Mouse (Mus musculus): ENCODE results near the gene Upb1.
A peak's percentile ranks its signal among the peaks of the same experiment; 100 is the strongest.
"Not testable (repeated sequence)": the region's sequence is repeated elsewhere in the genome, so short reads cannot be mapped to it uniquely, and the experiment has no call there.

Gene Upb1

DNA sequence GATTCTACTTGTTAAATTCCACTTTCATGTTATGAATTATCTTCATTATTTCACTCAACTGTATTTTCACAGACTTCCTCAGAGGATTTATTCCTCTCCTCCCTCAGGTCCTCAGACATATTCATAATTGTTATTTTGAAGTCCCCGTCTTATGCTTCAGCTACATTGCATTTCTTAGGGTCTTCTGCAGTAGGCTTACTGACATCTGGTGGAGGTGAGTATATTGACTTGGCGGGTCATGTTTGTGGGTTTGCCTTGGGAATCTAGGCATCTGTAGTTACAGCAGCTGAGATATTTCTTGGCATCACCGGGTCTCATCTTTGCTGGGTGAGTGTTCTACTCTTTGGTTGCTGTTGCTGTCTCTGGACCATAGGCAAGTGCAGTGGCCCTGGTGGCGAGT is at the start of gene Upb1:
Gene Upb1 (plus strand): TSS at position 158 of the 400 bp plus-strand sequence.
- DNase-seq (ENCODE audit: low spot score) = no peak

DNA sequence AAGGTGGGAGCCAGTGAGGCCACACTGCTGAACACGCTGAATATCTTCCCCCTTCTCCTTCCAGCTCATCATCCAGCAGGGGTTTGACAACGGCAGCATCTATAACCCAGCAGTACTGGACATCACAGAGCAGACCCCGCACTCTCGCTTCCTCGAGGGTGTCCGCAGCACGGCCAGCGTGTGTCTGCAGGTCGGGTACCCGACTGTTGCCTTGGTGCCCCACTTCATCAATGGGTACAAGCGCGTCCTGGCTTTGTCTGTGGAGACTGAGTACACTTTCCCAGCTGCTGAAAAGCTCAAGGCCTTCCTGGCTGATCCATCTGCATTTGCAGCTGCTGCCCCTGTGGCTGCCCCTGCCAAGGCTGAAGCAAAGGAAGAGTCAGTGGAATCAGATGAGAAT is 48.4 kb upstream of the Upb1 start:
- no peak for DNase-seq (ENCODE audit: low spot score)

DNA sequence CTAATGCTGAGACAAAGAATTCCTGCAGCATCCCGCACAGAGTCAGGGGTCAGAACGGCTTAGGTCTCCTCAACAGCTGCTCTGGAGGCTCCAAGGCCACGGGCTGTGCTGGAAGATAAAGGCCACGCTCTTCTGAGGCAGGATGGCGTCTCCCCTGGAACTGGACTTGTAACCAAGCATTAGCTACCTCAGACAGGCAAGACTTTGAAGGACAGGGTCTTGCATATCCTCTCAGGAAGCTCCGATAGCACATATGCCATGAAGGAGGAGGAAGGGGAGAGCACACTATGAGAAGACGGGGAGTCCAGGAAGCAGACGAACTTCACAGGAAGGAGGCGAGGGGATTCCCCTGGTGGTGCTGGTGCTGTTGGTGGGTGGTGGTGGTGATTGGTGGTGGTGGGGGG is 47.1 kb upstream of the Upb1 start:
- not testable (repeated sequence) for DNase-seq (ENCODE audit: low spot score)

DNA sequence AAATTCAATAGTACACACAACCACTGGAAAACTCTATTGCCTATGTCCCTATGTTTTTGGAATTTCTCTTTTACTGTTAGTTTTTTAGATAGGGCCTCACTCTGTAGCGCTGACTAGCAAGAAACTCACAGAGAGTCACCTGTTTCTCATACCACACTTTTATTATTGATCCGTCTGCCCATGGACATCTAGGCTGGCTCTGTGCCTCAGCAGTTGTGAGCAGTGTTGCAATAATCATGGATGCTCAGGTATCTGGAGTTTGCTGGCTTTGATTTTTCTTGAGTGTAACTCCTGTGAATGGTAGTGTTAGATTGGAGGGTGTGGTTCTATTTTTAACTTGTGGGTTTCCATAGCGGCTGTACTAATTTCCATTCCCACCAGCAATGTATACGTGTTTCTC is 45.6 kb upstream of the Upb1 start:
- DNase-seq (ENCODE audit: low spot score) = no peak

DNA sequence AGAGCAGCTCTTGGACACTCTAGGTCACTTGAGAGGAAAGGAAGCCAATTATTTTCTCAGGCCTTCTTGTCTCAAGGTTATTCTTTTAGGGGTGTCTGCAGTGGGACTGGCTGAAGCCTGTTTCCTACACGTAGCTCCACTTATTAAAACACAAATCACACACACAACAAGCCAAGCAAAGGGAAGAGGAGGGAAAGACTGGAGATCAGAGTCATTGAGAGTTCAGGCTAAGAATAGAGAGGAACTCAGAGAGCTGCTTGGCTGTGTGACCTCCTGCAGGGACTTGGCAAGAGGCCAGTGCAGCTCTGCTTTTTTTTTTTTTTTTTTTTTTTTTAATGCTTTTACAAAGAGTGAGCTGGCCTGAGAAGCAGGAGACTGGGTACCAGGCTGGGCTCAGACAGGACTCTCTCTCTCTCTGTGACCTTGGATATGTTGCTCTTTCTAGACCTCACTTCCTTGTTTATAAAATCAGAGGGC is 36.7 kb upstream of the Upb1 start:
- peak; percentile 26 for DNase-seq (ENCODE audit: low spot score)

DNA sequence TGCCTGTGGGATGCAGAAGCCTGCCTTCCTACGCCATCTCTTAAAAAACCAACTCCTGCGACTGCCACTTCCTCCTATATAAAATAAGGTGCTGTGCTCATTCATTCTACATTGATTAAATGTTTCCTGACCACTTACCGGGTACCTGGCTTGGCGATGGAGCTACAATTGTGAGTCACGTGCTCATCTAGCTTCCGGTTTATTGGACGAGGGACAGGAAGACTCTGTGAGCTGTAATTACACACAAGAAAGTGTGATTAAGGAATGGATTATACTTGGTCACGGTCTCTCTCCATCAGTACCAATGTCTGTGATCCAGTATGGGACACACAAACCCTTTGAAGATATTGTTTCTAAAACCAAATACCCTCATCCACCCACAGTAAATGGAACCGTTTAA is 36.1 kb upstream of the Upb1 start:
- DNase-seq (ENCODE audit: low spot score) = no peak

DNA sequence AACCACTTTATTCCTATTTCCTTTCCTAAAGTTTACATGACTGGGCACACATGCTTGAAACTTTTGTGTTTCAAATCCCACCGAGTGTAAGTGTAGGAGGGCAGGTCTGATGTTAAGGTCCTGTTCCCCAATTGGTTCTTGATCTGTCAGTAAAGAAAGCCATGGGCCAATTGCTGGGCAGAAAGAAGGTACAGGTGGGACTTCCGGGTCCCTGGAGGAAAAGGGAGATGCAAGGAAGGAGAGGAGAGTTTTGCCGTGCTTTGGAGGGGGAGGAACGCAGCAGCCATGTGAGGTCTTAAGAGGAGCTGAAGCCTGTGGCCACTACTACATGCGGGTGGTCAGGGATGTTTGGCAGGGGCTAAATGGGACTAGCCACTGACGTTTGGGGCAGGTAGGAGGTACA is 35.7 kb upstream of the Upb1 start:
- DNase-seq (ENCODE audit: low spot score) = peak; percentile 36

DNA sequence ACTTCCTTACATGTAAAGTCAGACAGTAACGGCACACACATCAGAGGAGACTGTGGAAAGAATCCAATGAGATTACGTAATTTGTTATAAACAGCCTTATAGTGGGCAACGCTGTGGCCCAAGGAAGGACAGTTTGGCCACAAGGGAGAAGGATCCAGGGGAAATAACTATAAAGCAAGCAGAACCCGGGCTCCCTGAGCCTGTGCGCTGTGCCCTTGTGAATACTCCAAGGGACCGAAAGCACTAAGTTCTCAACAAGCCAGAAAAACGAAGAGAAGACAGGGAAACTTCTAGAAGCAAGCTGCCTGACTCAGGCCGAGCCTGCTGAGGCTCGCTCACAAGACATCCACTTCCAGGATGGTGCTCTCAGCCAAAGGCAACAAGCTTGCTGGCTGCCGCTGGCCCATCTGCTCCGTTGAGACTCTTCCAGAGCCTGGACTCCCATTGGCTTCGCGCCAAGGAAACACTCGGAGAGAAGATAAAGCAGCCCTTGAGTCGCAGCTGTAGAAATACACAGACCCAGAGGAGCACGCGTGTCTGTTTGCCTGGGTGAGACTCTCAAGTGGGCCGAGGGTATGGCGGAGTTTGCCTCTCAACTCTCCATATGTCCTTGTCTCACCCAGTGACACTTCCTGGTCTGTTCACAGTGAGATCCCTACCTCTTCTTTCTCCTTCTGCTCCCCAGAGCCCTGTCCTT is 27.1 kb upstream of the Upb1 start:
- not testable (repeated sequence) for DNase-seq (ENCODE audit: low spot score)

DNA sequence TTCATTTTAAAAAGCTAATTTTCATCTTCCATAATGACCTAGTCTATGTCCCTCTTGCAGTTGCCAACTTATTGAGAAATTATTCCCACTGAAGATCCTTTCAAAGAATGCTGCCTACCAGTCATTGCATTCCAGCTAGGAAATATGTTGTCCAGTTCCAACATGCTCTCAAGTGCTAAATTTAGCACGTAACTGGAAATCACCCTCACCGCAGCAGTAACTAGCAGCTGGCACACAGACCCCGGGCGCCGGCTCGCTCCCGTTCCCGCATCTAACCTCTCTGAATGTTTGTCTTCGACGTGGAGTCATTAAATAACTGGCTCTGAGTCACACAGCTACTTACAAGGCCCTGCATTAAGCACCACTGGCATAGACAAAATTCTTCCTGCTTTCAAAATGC is 22.2 kb upstream of the Upb1 start:
- no peak for DNase-seq (ENCODE audit: low spot score)

DNA sequence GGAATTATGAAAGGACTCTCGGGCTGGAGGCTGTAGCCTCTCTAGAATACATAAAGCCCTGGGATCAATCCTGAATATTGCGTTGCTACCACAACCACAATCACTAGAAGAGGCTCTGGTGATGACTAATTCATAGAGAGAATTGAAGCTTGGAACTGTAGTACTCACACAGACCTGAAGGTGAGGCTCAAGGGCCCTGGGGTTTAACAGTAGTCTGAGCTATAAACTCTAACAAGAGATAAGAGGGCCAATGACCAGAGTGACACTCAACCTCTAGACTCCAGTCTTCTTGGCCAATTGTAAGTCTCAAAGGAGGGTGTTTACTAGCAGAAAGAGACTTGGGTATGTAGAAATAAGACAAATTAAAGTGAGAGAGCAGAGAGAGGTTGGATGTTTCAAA is 10.8 kb upstream of the Upb1 start:
- DNase-seq (ENCODE audit: low spot score) = no peak

DNA sequence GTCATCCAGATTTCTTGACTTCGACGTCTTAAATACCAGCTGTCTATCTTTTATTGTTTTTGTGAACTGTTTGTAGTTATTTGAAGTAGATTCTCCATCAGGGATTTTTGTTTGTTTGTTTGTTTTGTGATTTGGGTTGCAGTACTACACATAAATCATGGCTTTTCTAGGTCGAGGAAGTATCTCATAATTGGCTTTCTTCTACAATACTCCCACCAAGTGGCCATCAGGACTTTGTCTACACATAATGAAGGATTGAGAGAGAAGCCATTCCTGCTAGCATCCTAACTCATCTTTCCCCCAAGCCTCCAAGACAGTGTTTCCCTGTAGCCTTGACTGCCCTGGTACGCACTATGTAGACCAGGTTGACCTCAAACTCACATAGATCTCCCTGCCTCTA is 10.1 kb upstream of the Upb1 start:
- no peak for DNase-seq (ENCODE audit: low spot score)

DNA sequence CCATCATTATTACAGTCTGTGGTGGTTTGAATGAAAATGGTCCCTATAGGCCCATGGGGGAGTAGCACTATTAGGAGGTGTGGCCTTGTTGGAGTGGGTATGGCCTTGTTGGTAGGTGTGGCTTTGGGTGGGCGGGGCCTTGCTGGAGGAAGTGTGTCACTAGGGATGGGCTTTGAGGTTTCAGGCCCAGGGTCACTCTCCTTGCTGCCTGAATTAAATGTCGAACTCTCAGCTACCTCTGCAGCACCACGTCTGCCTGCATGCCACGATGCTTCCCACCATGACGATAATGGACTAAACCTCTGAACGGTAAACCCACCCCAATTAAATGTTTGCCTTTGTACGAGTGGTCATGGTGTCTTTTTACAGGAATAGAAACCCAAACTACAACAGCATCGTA is 6.1 kb upstream of the Upb1 start:
- no peak for DNase-seq (ENCODE audit: low spot score)

DNA sequence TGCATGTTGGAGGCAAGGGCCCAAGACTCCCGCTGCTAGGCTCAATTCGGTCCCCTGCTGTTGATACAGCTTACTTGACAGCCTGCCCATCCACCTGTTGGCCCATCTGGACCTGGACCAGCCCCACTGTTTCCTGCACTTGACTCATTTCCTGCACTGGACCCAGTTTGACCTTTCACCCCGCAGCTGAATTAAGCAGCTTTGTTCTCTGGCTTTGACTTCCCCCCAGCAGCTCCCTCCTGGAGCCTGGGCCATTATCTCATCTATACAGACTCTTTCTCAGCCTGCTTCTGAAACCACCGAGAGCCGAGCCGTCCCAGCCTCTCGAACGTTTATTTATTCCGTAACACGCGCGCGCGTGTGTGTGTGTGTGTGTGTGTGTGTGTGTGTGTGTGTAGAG is 3.9 kb upstream of the Upb1 start:
- DNase-seq (ENCODE audit: low spot score) = peak; percentile 34

DNA sequence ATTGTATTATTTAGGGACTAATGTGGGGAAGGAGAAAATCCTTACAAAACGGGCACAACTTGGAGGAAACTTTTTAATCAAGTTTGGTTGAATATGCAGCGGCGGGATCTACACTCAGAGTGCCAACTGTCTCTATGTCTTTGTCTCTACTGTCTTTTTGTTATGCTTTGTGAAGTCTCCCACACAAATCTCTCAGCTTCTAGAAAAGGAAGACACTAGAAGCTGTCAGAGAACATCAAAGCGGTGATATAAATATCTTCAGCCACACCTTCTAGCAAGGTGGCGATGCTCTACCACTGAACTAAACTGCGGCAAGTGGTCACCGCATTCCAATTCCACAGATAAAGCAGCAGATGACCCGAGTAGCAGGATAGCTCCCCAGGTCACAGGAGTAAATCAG is 5.0 kb downstream of the Upb1 start:
- no peak for DNase-seq (ENCODE audit: low spot score)

DNA sequence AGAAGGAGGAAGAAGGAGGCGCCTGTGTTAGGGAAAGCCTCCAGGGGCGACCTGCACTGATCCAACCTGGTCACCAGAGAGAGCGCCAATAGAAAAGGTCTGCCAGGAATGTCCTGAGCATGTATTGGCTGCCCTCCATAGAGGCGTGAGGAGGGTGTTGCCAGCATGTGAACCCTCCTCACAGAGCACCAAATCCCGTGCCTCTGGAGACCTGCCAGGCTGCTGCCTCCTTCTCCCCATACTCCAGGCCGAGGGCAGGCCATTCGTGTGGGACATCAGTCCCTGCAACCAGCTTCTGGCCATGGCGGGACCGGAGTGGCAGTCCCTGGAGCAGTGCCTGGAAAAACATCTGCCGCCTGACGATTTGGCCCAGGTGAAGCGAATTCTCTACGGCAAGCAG is 5.8 kb downstream of the Upb1 start:
- DNase-seq (ENCODE audit: low spot score) = no peak

DNA sequence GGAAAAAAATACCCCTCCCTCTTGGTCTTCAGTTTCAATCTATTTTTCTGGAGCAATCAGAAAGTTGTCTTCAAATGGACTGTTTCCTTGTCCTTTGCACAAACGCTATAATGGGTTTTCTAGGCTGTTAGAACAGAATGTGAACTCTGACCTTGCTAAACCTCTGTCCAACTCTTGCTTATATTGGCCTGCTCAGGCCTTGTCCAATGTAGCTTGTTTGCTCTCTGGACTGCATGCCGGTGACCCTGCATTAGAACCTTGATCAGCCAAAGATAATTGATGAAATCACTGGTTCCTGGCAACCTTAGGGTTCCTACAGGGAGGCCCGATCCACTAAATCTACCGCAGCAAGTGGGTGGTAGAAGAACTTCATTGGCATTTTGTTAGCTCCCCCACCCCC is 6.8 kb downstream of the Upb1 start:
- no peak for DNase-seq (ENCODE audit: low spot score)

DNA sequence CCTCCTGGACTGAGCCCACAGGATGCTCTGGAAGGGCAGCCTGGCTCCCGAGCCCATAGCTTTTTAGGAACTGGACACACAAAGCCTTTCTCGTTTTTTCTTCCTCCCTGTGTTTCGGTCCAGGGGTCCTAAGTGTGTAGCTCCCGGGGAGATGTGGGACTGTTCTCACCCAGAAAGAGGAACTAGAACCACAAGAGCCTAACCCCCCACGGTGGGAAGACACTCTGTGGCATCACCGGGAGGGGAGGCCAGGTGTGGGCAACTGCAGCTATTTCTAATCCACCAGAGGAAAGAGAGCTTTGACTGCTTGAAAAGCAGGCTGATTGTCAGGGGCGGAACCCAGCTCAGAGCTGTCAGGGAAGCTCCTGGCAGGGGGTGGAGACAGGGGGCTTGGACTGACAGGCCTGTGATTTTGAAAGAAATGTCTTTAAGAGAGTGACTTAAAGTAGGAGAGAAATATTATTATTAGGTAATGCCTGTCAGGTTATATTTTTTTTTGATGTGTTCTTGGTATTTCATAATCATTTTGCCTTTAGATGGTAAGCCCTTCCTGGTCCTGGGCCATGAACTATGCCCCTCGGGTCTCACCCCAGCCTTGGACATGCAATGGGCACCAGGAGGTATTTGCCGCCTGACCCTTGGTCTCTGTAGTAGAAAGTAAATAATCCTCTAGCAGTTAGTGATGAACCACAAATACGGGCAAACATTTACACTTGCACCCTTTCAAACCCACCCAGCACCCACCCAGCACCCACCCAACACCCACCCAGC is 10.6 kb downstream of the Upb1 start:
- DNase-seq (ENCODE audit: low spot score) = not testable (repeated sequence)

DNA sequence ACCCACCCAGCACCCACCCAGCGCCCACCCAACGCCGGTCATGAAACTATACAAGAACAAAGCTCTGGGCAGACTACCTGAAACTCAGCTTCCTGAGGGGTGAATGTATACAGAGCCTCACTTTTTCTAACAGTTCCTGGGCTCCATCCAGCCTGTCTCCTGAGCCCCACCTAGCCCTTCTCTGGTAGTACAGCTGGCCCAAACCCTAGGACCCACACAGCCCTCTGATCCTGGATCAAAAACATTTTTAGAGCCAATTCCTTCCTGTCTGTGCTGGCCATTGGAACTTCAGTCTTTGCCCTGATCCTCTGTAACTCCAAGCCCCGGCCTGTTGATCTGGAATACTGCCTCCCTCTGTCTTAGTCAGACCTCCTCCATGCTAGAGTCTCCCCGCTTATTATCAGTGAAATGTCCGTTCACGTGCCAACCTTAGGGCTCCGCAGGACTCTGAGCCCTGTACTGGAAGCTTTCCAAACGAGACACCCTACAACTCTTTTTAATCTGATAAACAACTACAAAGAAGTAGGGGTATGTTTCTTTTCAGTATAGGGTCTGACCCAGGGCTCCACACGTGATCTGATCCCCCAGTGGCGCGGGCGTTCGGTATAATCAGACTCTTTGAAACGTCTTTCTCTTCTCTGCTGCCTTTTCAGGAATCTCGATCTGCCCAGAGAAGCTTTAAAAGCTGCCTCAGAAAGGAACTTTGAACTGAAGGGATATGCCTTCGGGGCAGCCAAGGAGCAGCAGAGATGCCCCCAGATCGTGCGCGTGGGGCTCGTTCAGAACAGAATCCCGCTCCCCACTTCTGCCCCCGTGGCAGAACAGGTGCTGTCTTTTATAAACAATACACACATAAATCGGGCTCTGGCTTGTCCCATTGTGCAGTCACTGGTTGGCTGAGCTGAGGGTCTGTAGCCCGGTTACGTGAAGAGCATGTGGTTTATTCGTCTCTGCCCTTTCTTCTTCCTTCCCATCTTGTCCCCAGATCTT is 11.5 kb downstream of the Upb1 start:
- DNase-seq (ENCODE audit: low spot score) = no peak

DNA sequence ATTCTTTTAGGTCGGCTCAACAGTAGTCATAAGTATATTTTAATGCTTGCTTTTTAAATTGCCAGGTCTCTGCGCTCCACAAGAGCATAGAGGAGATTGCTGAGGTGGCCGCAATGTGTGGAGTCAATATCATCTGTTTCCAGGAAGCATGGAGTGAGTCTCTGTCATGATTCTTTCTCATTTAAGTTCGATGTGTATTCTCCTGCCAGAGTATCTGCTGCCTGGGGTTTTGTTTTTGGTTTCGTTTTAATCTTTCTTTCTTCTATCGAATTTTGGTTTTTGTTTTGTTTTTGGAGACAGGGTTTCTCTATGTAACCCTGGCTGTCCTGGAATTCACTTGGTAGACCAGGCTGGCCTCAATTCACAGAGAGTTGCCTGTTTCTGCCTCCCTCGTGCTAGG is 14.0 kb downstream of the Upb1 start:
- DNase-seq (ENCODE audit: low spot score) = no peak

DNA sequence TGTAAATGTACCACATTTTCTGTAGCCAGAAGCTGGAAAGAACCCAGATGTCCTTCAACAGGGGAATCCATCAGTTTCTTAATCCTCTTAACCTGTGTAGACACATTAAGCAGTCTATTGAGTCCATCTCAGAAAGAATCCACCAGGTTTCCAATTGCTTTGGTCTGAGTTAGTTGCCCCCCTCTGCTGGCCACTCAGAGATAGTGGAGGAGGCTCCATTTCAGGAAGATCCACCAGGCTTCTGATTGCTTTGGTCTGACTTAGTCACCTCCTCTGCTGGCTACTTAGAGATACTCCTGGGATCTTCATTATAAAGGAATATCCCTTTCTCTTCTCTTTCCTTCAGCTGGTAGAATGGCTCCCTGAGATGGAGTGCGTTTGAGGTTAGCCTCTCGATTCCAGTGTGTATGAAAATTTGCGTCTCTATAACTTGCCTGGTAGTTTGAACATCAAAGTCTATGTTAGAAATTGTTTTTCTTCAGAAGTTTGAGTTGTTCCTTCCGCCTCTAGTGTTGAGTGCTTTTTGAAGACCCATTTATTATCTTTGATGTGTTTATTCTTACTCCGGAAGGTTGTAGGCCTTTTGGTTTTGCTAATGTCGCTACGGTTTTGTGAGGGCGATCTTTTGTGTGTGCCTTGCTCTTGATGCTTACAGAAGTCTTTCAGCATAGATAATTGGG is 16.6 kb downstream of the Upb1 start:
- DNase-seq (ENCODE audit: low spot score) = no peak

DNA sequence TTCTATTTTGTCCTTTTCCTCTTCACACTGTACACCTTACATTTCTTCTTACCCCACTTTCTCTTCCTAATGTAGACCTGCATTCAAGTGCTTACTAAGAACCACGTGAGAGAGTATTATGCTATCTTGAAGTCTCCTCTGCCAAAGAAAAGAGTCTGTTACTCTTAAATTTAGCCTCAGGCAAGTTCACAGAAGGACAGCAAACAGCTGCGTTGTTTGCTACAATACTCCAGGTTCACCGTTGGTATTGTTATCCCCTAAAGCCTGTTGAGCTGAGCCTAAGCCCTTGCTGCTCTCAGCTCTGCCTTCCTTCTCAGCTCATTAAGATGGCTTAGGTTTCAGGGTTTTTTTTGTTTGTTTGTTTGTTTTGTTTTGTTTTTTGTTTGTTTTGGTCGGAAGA is 17.8 kb downstream of the Upb1 start:
- no peak for DNase-seq (ENCODE audit: low spot score)

DNA sequence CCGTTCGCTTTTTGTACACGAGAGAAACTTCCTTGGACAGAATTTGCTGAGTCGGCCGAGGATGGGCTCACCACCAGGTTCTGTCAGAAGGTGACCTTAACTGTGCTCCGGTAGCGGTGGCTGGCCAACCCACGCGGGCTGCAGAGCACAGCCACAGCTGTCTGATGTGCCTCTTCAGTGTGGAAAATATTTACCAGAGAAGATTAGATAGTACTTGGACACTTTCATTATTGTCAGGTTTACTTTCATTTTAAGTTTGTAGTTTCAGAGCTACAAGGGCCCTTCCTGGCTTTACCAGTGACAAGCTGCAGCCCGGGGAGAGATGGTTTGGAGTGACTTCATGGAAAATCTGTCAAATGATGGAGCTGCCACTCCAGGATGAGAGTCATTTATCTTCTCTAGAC is 23.6 kb downstream of the Upb1 start:
- no peak for DNase-seq (ENCODE audit: low spot score)
